In genomic region chr10:117583155-117584061, GRCm38 (mm10) we compare ENCODE assay signal across 23 mouse cellular contexts. TPM values are rescaled to one million over a fixed set of nuclear protein-coding genes. Genes with fewer than 3 reads are reported as not detected.
DNase-seq lines count a peak whose midpoint lies in the region; ATAC-seq lines count a peak whose summit lies in the region.
"Had no signal": no experiment of that assay in that cellular context is flagged by ENCODE, and none has a peak within 500 bp of the region (broad histone marks: within the 10 kb centered on the region; RNA-seq: fewer than 3 reads in every experiment).

No protein-coding gene starts in this region.

- H3K36me3 ChIP-seq in embryonic facial prominence, embryonic 14.5 days (ENCODE audit: control insufficient read depth, insufficient read depth, low read length): no peaks in the 10 kb centered on the region
- H3K36me3 ChIP-seq: forebrain, embryonic 10.5 days; midbrain, embryonic 10.5 days; stomach, embryonic 15.5 days had no signal

- ATAC-seq in embryonic facial prominence, embryonic 14.5 days (ENCODE audit: low read depth): peak; percentile 37; the same call in 1 of the 2 replicates
- no peak for ATAC-seq in activated CD4-positive, CD25-positive, alpha-beta regulatory T cell, adult 4 months
- ATAC-seq: intestine, embryonic 16.5 days had no signal

- H3K4me1 ChIP-seq in embryonic facial prominence, embryonic 14.5 days (ENCODE audit: control insufficient read depth, insufficient read depth, low read length): peaks cover 14% of the 10 kb centered on the region
- H3K4me1 ChIP-seq: stomach, embryonic 15.5 days had no signal

- no peaks in the 10 kb centered on the region; the same call in 1 of the 2 replicates for H3K9me3 ChIP-seq in embryonic facial prominence, embryonic 14.5 days (ENCODE audit: control insufficient read depth, low read length)
- H3K9me3 ChIP-seq: forebrain, embryonic 10.5 days; midbrain, embryonic 10.5 days; stomach, embryonic 15.5 days had no signal

- H3K27me3 ChIP-seq in embryonic facial prominence, embryonic 14.5 days (replicated peaks; ENCODE audit: control insufficient read depth, insufficient read depth, low read length): no peaks in the 10 kb centered on the region
- H3K27me3 ChIP-seq: stomach, embryonic 15.5 days had no signal

- H3K27ac ChIP-seq in embryonic facial prominence, embryonic 14.5 days (replicated peaks; ENCODE audit: low read depth, low read length): peak overlapping the region; percentile 24; the same call in 1 of the 2 replicates
- H3K27ac ChIP-seq: forebrain, embryonic 10.5 days; hindbrain, embryonic 14.5 days; midbrain, embryonic 10.5 days; stomach, embryonic 15.5 days had no signal

- 46% methylated on average over 14 of the region's 14 CpGs for WGBS in embryonic facial prominence, embryonic 14.5 days

- no peak overlapping the region for H3K4me3 ChIP-seq in embryonic facial prominence, embryonic 14.5 days (ENCODE audit: low read depth, low read length)
- H3K4me3 ChIP-seq: forebrain, embryonic 10.5 days; midbrain, embryonic 10.5 days; stomach, embryonic 15.5 days had no signal

- no peak overlapping the region for H3K4me2 ChIP-seq in embryonic facial prominence, embryonic 14.5 days (ENCODE audit: low read depth, low read length)
- H3K4me2 ChIP-seq: hindbrain, embryonic 14.5 days; stomach, embryonic 15.5 days had no signal

- peak; percentile 93 for DNase-seq in 3T3-L1 (ENCODE audit: low read depth, low spot score)
- DNase-seq in embryo, embryonic 10.5 days (ENCODE audit: low spot score): peak; percentile 69
- no peak for DNase-seq in embryonic facial prominence, embryonic 14.5 days (ENCODE audit: low spot score)
- peak; percentile 79 for DNase-seq in mesoderm, embryonic 11.5 days (ENCODE audit: low read depth, low spot score)
- DNase-seq in layer of hippocampus, adult 9-11 months: no peak
- no peak for DNase-seq in urinary bladder, postnatal 4 days (ENCODE audit: low spot score in 2 of 2)
- DNase-seq: adrenal gland, postnatal 25 days; cerebellum, adult 11 months; cerebellum, postnatal 10 days; heart, adult 18-20 months; heart, postnatal 36 days; layer of hippocampus, postnatal 36 days; lung, adult 2 months; lung, postnatal 36 days; right cerebral cortex, postnatal 14 days; thymus, adult 18-20 months; thymus, postnatal 4 days had no signal

- H3K9ac ChIP-seq in embryonic facial prominence, embryonic 14.5 days (ENCODE audit: low read depth, low read length): no peak overlapping the region
- H3K9ac ChIP-seq: hindbrain, embryonic 14.5 days; stomach, embryonic 15.5 days had no signal

RNA-seq across cellular contexts. Expression of gene Cpm, which starts 45.9 kb away (rescaled TPM):
- polyA plus RNA-seq in embryonic facial prominence, embryonic 14.5 days (2014; fragmentation: Nextera tagmentation; extraction: Ambion mirVana): 37.6 and 43.6 TPM in 2 replicates
- polyA plus RNA-seq in activated CD4-positive, CD25-positive, alpha-beta regulatory T cell, adult 4 months (2017; shearing (Covaris generic)): 10 to 100 TPM; 19.3 to 23.3 TPM

Comparison
In these comparisons a context has a peak if more than half of its experiments do, and no peak if none do; other contexts are left out.
1. DNase-seq: peak in 3T3-L1 (single experiment), embryo, embryonic 10.5 days (single experiment) and mesoderm, embryonic 11.5 days (single experiment); none in embryonic facial prominence, embryonic 14.5 days (single experiment), layer of hippocampus, adult 9-11 months (single experiment) and urinary bladder, postnatal 4 days (0 of 2).